Mouse (Mus musculus) layer of hippocampus, adult 18-20 months (tissue): ENCODE results near the gene 1700012A03Rik. TPM values are rescaled to one million over a fixed set of nuclear protein-coding genes. Genes with fewer than 3 reads are reported as not detected.

Experiments used
- DNase-seq, 2 experiments: peaks; one replicate each; pipeline ENCODE4 v3.0.0; 2022; ENCODE audit warnings: low spot score in 2 of 2
- long read RNA-seq: library from polyadenylated mRNA; stranded (forward); transcript quantifications from one replicate; pipeline ENCODE4 v2.0.0, GENCODE M21; 2021
- total RNA-seq, 2 experiments: library from RNA; stranded (reverse); gene quantifications; 2 replicates each; pipeline ENCODE4 v1.2.3; 2021

The 1700012A03Rik gene
- not detected for total RNA-seq
- long read RNA-seq: 0 reads

DNA sequence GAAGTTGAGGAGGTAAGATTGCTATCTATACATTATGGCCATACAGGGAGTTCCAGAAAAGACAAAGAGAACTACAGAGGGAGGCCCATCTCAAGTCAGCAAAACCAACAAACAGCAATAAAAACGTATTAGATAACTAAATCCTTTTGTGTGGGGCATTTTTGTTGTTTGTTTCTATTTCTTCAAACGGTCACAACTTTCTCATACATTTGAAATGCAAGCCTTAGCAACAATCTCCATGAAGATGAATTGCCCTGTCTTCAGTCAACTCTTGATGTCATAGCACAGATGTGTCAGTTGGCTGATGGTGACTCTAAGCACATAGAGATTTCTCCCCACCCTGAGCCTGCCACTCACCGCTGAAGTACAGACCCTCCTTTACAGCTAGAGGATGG lies at the start of gene 1700012A03Rik:
TSS of gene 1700012A03Rik (plus strand) at position 296 of the 395 bp plus-strand sequence.
- DNase-seq: no peak

DNA sequence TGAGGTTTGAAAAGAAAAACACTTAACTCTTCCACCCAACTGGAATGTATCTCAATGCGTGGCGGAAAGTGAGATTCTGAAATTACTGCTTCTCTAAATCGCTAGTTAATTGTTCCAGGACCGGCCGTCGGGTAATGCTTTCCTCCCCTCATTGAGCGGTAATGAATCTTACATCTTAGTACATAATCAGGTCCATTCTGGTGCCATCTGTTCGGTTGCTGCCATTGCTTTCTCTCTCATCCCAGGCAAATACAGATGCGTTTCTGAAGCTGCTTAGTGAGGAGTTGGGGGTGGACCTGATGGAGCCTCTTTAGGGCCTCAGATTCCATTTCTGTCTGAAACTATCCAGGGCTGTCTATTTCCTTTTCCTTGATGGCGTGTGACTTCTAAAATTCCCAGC lies 45.8 kb upstream of the 1700012A03Rik start:
- no peak for DNase-seq

DNA sequence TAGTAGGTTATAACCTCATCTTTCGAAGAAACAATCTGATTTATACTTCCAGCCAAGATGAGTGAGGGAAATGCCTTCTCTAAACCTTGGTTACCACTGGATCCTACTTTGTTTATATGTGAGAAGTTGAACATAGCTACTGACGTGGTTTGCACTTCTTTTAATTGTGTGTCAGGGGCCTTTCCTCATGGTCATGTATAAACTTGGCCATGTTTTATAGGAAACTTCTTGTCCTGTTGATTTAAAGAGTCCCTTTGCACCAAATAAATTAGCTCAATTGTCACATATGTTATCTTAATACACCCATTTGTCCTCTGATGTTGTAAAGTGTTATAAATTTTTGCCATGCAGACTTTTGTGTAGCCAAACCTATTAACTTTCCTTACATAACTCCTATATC lies 44.1 kb upstream of the 1700012A03Rik start:
- no peak for DNase-seq

DNA sequence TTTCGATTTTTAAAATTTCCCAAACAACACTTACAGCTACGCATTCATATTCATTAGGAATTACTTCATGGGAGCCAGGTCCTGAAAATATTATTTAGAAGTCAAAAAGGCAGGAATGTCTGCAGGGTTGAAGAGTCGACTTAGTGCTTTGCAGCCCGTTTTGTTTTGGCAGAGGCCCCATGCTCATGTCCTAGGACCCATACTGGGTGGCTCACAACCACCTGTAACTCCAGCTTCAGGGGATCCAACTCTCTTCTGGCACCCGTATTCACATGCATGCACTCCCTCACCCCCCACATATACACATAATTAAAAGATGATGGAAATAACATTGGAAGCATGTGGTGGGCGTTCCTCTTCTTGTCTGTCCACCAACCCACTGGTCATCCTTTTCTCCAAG lies 43.7 kb upstream of the 1700012A03Rik start:
- DNase-seq: no peak

DNA sequence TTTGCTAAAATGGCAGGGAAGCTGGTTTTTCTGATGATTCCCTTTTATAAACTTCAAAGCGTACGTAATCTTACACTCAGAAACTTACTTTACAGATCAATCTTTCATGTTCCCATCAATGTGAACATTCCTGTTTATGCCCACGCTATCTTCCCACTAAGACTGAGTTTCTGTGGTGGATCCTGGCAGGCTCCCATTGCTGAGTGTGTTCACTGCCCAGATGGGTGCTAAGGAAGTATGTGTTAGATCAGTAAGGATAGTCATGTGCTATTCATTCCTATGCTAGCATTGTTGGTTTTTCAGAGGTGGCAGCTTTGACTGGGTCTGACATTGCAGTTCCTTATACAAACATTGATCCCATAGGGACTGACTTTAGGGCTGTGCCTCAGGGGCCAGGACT lies 42.7 kb upstream of the 1700012A03Rik start:
- peak; percentile 46 to 79 for DNase-seq

DNA sequence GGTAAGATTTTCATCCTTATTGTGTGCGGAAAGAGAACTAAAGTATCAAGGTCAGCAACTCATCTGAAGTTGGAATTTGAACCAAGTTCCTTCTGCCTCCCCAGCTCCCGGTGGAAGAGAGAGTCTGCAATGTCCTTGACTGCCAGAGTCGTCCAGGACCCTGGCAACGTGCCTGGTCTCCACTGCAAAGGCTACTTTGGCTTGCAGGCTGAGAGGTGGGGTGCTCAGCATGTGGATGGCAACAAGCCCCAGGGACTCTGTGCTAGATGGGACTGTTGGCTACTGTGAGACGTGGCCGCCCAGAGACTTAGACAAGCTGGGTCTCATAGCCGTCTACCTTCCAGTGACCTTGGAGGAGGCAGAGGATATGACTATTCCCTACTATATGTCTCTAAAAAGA lies 33.2 kb upstream of the 1700012A03Rik start:
- DNase-seq: no peak

DNA sequence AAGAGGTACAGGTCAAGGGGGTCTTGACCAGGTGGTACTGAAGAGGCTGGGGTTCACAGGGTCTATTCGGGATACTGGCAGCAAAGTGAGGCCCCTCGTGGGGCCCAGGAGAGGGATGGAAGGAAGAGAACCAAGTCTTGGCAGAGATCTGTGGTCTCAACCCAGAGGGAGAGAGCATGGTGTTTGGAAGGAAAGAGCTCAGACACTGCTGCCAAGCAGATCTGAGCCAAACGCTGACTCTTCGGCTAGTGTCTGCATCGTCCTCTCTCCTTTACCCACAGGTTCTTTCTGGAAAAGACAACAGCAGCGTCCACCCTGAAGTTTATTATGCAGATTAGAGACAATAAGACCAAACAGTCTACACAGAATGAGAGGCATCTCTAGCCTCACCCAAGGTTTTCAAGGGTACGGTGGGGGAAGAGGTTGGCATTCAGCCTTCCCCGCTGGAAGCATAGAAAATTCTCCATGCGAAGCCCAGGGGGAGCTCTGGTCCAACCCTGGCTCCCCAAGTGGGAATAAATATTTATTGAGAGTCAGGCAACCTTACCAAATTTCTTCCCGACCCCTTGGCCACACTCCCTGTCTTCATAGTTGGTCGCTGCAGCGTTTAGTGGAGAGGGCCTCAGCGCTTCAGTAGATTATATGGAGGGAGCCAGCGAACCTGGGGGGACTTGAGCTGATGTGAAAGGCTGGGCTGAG lies 32.5 kb upstream of the 1700012A03Rik start:
- peak; percentile 6 to 29 for DNase-seq

DNA sequence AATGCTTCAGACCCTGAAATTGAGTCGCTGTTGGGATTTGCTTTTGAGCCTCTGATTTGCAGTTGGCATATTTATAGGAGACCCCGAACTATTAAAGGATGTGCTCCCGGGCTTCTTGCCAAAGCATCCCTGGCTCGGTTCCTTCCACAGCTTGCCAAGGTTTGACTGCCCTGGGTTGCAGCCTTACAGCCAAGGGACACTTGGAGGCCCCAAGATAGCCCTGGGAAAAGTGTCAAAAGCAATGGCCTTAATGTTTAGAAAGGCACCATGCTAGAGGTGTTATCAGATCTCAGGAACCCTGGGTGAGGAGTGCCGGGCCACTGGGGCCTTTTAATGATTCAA lies 32.0 kb upstream of the 1700012A03Rik start:
- peak in 1 of 2 experiments; percentile 28 for DNase-seq

DNA sequence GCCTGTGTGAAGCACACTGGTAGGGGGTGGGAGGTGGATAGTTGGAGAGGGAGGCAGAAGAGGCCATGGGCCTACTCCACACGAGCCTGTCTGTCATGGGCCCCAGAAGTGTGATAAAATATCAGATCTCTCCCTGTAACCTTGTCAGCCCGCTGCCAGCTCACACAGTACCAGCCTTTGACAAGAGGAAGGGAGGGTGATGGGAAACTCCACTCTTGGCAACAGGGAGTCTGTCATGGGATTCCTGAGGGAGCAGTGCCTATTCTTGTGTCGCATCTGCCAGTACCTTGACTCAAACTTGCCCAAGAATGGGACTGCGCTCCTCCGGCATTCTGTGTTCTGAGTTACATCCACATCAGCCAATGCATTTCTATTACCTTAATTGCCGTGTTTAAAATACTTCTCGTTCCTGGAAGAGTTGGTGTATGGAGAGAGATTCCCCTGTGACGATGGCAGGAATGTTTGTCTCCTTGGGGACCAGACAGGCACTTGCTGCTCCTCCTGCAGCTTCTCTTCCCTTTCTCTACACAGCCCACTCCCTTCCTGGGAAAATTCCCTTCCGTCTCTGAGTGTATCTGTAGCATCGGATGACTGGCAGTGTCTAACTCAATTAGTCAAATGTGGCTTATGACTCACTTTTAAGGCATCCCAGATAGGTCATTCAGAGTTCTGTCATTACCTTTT lies 28.1 kb upstream of the 1700012A03Rik start:
- no peak for DNase-seq

DNA sequence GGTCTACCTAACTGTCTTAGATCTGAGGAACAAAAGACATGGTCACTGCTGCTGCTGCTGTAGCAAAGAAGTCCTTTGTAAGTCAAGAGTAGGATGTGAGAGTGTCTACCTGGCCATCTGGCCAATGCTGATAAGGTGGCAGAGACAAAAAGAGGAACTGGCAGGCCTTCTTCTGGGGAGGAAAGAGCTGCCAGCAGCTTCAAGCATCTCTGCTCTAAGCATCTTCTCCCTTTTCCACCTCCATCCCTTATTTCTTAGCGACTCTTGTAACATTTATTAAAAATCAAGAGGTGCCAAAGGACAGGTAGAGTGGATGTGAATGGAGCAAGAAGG lies 27.5 kb upstream of the 1700012A03Rik start:
- DNase-seq: no peak

DNA sequence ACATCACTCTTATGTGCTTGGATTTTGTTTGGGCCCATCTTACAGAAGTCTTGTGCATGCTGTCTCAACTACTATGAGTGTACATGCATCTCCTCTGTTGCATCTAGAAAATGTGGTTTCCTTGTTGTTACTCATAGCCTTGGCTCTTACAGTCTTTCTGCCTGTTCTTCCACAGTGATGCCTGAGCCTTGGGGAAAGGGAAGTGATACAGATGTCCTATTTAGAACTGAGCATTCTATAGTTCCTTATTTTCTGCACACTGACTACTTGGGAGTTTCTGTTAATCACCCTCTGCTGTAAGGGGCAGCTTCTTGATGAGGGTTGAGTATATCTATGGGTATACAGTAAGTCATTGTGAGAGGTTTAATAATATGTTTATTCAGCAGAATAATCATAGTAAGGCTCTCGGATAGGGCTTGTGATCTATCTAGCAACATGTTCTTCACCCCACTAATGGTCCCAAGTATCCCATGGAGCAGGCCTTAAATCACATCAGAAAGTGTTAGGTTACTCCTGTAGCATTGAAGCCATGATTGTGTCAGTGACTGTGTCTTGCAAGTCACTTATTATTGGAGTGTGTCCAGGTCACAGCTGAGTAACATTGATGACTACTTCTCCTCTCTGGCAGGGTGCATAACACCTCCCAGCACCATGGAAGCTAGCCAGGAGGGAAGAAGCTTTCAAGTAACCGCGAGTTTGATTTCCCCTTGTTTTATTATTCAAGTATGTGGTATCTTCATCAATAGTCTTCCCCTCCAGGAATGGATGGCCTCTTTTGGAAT lies 21.6 kb upstream of the 1700012A03Rik start:
- DNase-seq: no peak

DNA sequence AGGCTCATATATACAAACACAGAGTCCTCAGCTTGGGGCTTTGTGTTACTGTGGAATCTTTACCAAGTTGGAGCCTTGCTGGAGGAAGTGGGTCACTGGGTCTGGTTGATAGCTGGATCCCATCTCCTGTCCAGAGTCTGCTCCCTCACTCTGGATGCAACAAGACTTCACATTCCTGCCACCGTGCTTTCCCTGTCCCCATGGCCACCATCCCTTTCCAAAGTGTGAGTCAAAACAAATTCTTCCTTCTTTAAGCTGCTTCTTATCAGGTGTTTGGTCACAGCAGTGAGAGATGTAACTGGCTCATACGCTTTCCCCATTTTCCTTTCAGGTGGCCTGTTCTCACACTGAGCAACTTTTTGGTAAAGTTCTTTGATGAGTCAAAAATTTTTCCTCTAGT lies 15.8 kb upstream of the 1700012A03Rik start:
- no peak for DNase-seq

DNA sequence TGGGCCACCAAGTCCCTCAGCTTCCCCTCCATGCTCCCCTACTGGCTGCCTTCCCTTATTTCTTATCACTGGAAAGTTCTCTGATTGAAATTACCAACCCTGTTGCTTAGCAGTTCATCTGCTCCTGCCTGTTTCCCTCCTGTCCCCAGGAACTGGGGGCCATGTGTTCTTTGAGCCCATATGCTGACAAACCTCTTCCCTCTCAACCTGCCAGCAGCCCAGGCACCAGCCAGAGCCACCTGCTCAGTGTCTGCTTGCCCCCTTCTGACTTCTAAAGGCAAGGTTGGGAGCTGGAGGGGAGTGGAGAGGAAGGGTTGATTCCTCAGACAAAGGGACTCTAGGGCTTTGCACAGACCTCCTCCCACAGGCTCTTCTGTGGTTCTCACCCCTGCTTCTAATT lies 4.7 kb upstream of the 1700012A03Rik start:
- DNase-seq: peak; percentile 72 to 80

DNA sequence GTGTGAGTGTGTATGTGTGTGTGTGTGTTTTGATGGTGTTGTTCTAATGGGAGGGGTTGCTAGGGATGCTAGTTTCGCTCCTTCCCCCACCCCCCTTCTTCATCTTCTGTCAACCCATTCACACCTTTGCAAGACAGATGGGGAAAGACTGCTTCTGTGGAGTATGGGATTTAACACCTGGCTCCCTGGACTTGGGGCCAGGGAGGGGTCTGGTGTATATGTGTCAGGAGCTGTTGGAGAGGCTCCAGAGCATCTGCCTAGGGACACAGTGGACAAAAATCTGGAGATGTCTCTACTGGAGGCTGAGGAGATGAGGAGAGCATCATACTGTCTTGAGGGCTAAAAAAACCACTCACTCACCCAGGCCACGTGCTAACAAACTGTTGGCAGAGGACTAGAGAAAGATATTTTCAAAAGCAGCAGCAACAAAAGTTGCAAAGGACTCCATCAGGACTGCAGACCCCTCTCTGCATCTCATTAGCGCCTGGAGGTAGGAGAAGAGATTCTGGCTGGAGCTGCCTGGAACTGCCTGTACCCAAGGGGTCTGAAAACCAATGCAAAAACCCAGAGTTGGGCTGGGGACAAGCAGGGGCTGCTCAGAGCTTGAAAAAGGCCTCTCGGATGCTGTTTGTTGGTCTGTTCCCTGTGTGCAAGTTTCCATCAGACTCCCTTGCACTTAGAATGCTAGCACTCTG lies 643 bp upstream of the 1700012A03Rik start:
- DNase-seq: no peak

DNA sequence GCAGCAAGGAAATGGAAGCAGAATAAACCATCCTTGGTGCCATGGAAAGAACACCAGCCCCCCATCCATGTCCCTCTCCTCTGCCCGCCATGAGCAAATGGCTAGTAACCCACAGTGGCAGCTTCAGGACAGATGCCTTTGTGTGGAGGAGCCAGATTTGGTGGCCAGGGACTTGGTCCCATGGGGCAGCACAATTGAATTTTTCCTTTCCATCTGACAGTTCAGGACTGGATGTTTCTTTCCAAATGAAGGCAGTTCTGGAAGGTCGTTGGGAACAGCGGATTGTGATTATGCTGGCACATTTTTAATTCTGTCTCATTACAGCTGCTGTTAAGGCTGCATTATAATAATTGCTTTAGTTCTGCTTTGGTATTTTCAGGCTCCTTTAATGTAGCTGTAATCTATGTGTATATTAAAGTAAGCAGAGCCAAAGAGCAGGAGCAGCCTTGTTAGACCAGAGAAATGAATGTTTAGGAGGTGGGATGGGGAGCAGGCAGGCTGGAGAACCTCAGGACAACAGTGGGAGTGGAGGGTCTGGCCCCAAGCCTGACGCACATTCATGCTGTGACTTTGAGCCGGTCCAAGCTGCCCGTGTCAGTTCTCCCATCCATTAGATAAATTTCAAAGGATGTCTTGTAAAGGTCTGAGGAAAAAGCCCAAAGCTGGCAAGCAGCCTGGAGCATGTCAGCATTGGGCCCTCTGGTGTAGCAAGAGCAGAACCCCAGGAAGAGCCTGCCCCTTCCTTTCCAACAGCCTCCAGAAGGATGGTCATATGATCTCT lies 2.3 kb downstream of the 1700012A03Rik start:
- no peak for DNase-seq

DNA sequence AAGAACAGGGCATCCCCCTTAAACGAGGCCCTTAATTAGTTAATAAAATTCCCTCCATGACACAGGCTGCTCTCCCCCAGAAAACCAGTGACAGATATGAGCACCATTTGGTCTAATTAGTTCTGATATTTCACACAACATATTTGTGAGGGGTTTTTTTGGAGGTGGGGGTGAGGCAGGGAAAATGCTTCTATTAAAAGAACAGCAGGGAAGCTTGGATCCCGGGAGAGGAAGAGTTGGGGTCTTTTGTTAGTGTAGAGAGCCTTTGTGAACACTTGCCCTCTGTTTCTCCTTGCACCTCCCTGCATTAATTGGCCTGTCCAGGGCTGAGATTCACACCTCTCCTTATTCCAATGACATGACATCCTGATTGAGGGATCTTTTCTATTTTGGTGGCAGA lies 6.5 kb downstream of the 1700012A03Rik start:
- peak in 1 of 2 experiments; percentile 48 for DNase-seq

DNA sequence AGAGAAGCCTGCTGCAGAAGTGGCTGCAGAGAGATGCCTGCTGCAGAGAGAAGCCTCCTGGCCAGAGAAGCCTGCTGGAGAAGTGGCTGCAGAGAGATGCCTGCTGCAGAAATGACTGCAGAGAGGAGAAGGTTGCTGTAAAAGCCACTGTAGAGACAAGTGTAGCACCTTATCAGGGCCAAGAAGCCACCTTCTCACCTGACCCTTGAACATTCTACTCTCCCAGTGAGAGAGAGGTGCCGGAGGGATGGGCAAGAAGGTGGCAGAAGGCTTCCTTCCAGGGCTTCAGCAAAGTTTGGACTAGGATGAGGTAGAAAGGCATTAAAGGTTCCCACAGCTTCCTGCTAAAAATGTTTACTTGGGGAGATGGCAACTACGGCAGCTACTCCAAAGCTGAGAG lies 8.5 kb downstream of the 1700012A03Rik start:
- no peak for DNase-seq

DNA sequence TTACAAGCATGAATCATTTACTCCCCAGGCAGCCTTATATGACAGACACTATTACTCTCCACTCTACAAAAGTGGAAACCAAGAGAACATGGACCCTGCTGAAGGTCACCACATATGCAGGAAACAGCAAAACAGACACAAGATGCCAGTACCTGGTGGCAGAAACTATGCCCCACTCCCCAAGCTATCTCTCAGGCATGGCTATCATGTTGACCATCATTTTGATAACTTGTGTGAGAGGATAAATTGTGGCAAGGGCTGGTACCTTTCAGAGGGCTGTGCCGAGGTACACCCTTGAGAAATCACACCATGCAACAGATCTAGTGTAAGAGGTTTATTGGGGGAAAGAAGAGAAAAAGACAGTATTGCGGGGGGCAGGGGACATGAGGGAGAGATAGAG lies 10.6 kb downstream of the 1700012A03Rik start:
- DNase-seq: no peak

DNA sequence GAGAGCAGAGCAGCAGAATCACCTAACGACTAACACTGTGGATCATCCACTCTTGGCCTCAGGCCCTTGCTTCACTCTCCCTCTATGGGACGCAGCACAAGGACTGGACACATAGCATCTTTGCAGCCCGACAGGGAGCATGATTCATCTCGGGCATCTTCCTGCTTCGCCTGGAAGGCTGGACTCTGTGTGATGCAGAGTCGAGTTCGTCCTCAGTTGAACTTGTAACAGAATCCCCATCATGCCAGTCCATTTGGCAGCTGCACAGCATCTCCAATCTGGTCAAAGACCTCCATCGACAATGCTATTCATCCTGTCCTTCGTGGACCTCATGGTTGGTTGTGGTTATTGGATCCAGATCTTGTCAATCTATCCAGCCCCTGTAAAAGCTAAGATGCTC lies 11.2 kb downstream of the 1700012A03Rik start:
- no peak for DNase-seq

DNA sequence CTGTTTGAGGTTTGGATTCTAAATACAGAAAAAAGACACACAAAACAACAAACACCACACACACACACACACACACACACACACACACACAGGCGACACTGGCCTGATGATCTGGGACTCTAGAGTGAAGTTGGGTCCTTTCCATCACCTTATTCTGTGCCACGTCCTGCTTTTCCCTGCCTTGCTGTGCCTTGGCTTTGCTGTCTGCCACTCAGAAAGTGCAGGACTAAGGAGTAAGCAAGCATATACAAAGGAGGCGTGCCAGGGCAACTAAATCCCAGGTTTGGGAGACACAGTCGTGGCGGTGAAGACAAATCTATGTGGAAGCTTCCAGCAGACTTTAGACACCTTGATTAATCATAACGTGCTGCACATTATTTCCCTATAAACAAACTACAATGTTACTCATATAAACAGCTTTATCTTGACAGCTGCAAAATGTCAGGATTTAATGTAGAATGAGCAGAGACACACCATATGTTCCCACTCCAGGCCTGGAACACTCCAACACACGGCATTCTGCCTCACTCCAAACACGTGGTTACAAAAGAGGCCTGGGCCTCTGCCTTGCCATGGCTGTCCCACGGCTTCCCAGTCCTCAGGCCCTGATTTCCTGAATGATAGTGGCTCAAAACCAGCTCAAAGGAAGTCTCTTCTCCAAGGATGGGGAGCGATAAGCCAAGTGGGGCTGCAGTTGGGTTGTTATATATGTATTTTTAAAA lies 15.9 kb downstream of the 1700012A03Rik start:
- peak in 1 of 2 experiments; percentile 60 for DNase-seq
